Mouse (Mus musculus) kidney, adult 2 months (tissue): ENCODE results near the gene Zfp36l1.

Experiments
- CTCF ChIP-seq: fragments of 200-500 bp; conservative IDR thresholded peaks from 2 replicates; pipeline ENCODE4 v1.5.1; 2011; ENCODE audit warnings: low read depth, mild to moderate bottlenecking, control low read depth, low read length, moderate library complexity, mixed read lengths; ENCODE audit not compliant: insufficient read depth, insufficient read length
- POLR2A ChIP-seq: fragments of 200-500 bp; IDR thresholded peaks from one replicate; pipeline ENCODE4 v1.6.1; 2011; ENCODE audit warnings: low read depth, low read length, control low read depth

- TF ChIP-seq CTCF = no peak
- no peak for TF ChIP-seq POLR2A
These were observed 38.5 kb downstream of the Zfp36l1 start for GRCm38 (mm10) chr12:80074331-80074730.
